Mouse (Mus musculus): ENCODE measurements around the gene Padi4. TPM values are rescaled to one million over a fixed set of nuclear protein-coding genes. Genes with fewer than 3 reads are reported as not detected.

Gene Padi4
- total and polyA plus RNA-seq, 2 experiments from 2014 or later = 1.2 to 2.4 TPM

DNA sequence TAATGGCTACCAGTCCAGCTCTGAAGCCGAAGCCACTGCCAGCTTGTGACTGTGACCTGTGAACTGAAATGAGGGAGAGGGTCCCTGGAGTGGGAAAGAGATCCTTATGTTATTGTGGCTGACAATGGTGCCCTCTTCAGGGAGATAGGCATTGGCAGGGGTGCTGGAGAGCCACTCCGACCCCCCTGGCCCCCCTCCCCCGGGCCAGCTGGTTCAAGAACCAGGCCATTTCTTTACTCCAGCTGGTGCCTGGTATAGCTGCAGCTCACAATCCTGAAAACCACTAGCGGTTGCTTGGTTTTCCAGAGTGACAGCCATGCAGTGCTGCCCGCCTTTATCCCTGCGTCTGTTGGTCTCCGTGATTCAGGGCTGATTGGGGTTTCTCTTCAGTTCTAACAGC, 64.9 kb downstream of the Padi4 start:
- Histone ChIP-seq H3K27me3 (ENCODE audit: control insufficient read depth, insufficient read depth, low read length) (no peaks in the 10 kb centered on the region), H3K9ac (replicated peaks; ENCODE audit: low read depth, low read length) (no peak overlapping the region), H3K27ac (ENCODE audit: low read depth) (0 out of 2 replicates have a peak overlapping the region, but pooled peaks have one; percentile 52), H3K4me1 (ENCODE audit: control insufficient read depth, insufficient read depth) (peaks cover 20% of the 10 kb centered on the region), H3K9me3 (replicated peaks; ENCODE audit: control insufficient read depth, low read length) (no peaks in the 10 kb centered on the region), H3K4me3 (ENCODE audit: low read depth, low read length) (no peak overlapping the region), H3K4me2 (ENCODE audit: low read depth, low read length) (no peak overlapping the region), H3K36me3 (replicated peaks; ENCODE audit: control insufficient read depth, insufficient read depth, low read length) (peaks cover 50% of the 10 kb centered on the region)
- TF ChIP-seq CTCF (IDR thresholded peaks at IDR 0.05; ENCODE audit: low read depth) = no peak
- TF ChIP-seq EP300 (IDR thresholded peaks at IDR 0.05; ENCODE audit: low read depth) = no peak
- 92% methylated on average over 7 of the region's 7 CpGs for WGBS
- DNase-seq (ENCODE audit: low spot score) (no peak), ATAC-seq (ENCODE audit: insufficient read depth, low read depth) (no peak)

- Histone ChIP-seq H3K4me2 (ENCODE audit: low read depth, low read length) (no peak overlapping the region), H3K4me1 (ENCODE audit: control insufficient read depth, insufficient read depth) (peaks cover 27% of the 10 kb centered on the region), H3K27me3 (ENCODE audit: control insufficient read depth, insufficient read depth, low read length) (no peaks in the 10 kb centered on the region), H3K4me3 (ENCODE audit: low read depth, low read length) (no peak overlapping the region), H3K36me3 (replicated peaks; ENCODE audit: control insufficient read depth, insufficient read depth, low read length) (peaks cover 48% of the 10 kb centered on the region), H3K9ac (replicated peaks; ENCODE audit: low read depth, low read length) (no peak overlapping the region; the same call in 1 of the 2 replicates), H3K9me3 (replicated peaks; ENCODE audit: control insufficient read depth, low read length) (no peaks in the 10 kb centered on the region), H3K27ac (ENCODE audit: low read depth) (peak overlapping the region; percentile 52; the same call in 1 of the 2 replicates)
- TF ChIP-seq CTCF (IDR thresholded peaks at IDR 0.05; ENCODE audit: low read depth) = no peak
- WGBS = 39% methylated on average over 18 of the region's 18 CpGs
- ATAC-seq (ENCODE audit: insufficient read depth, low read depth) (peak; percentile 37), DNase-seq (ENCODE audit: low spot score) (no peak)
Measured at GRCm38 (mm10) chr4:140708297-140708927, 65.6 kb downstream of the Padi4 start.

DNA sequence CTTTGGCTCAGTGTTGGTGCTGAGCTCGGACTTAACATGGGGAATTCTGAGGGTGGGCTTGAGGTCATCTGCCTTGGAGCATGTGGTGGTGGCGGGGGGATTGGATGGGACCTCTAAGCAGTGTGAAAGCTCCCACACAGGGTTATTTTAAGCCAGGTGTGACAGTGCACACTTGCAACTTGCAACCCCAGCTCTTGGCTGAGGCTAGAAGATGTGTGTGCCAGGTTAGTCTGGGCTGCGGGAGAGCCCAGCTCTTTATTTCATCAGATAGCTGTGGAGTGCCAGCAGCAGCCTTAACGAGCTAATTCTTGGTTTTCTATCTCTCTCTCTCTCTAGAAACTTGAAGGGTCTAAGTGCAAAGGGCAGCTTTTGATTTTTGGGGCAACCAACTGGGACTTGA, 66.4 kb downstream of the Padi4 start:
- Histone ChIP-seq H3K27me3 (ENCODE audit: control insufficient read depth, insufficient read depth, low read length) (no peaks in the 10 kb centered on the region), H3K9me3 (replicated peaks; ENCODE audit: control insufficient read depth, low read length) (no peaks in the 10 kb centered on the region), H3K4me1 (ENCODE audit: control insufficient read depth, insufficient read depth) (peaks cover 27% of the 10 kb centered on the region), H3K36me3 (replicated peaks; ENCODE audit: control insufficient read depth, insufficient read depth, low read length) (peaks cover 40% of the 10 kb centered on the region), H3K9ac (replicated peaks; ENCODE audit: low read depth, low read length) (0 out of 2 replicates have a peak overlapping the region, but pooled peaks have one; percentile 40), H3K4me3 (ENCODE audit: low read depth, low read length) (no peak overlapping the region), H3K27ac (ENCODE audit: low read depth) (no peak overlapping the region), H3K4me2 (ENCODE audit: low read depth, low read length) (no peak overlapping the region)
- TF ChIP-seq EP300 (IDR thresholded peaks at IDR 0.05; ENCODE audit: low read depth) = no peak
- no peak for TF ChIP-seq CTCF (IDR thresholded peaks at IDR 0.05; ENCODE audit: low read depth)
- 52% methylated on average over 4 of the region's 4 CpGs for WGBS
- DNase-seq (ENCODE audit: low spot score) (no peak), ATAC-seq (ENCODE audit: insufficient read depth, low read depth) (no peak)

DNA sequence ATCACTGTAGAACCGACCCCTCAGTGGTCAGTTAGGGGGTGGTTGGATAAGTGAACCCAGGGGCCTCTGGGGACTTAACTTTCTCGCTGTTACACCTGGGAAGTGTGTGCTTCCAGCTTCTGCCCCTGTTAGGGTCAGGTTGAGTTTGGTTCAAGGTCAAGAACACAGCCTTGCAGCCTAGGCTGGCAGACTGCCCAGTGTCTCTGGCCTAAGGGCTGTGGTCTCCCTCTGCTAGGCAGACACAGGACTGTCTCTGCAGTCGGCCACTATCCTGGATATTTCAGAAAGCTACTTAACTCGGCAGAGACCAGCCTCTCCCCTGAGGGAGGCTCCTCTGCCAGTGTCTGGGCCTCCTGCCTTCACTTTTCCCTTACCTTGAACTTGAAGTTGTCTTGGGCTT, 69.9 kb downstream of the Padi4 start:
- no peak for ATAC-seq (ENCODE audit: insufficient read depth, low read depth)
- H3K9ac ChIP-seq (replicated peaks; ENCODE audit: low read depth, low read length) = 0 out of 2 replicates have a peak overlapping the region, but pooled peaks have one; percentile 19
- H3K27me3 ChIP-seq (ENCODE audit: control insufficient read depth, insufficient read depth, low read length) = peaks cover 2% of the 10 kb centered on the region; the same call in 1 of the 2 replicates
- H3K27ac ChIP-seq (ENCODE audit: low read depth) = no peak overlapping the region
- no peak for DNase-seq (ENCODE audit: low spot score)
- peaks cover 8% of the 10 kb centered on the region for H3K36me3 ChIP-seq (replicated peaks; ENCODE audit: control insufficient read depth, insufficient read depth, low read length)
- no peak for TF ChIP-seq CTCF (IDR thresholded peaks at IDR 0.05; ENCODE audit: low read depth)
- no peak for TF ChIP-seq EP300 (IDR thresholded peaks at IDR 0.05; ENCODE audit: low read depth)
- H3K4me1 ChIP-seq (ENCODE audit: control insufficient read depth, insufficient read depth) = peaks cover 34% of the 10 kb centered on the region
- no peak overlapping the region for H3K4me3 ChIP-seq (ENCODE audit: low read depth, low read length)
- WGBS = 34% methylated on average over 4 of the region's 4 CpGs
- no peaks in the 10 kb centered on the region for H3K9me3 ChIP-seq (replicated peaks; ENCODE audit: control insufficient read depth, low read length)
- H3K4me2 ChIP-seq (ENCODE audit: low read depth, low read length) = no peak overlapping the region

- peak overlapping the region; percentile 86; the same call in 1 of the 2 replicates for H3K9ac ChIP-seq (replicated peaks; ENCODE audit: low read depth, low read length)
- WGBS = 34% methylated on average over 8 of the region's 8 CpGs
- H3K4me2 ChIP-seq (ENCODE audit: low read depth, low read length) = peak overlapping the region; percentile 97
- no peak overlapping the region for H3K4me3 ChIP-seq (ENCODE audit: low read depth, low read length)
- no peak for ATAC-seq (ENCODE audit: insufficient read depth, low read depth)
- H3K9me3 ChIP-seq (replicated peaks; ENCODE audit: control insufficient read depth, low read length) = no peaks in the 10 kb centered on the region
- no peak overlapping the region for H3K27ac ChIP-seq (ENCODE audit: low read depth)
- TF ChIP-seq CTCF (IDR thresholded peaks at IDR 0.05; ENCODE audit: low read depth) (no peak), EP300 (IDR thresholded peaks at IDR 0.05; ENCODE audit: low read depth) (no peak)
- H3K4me1 ChIP-seq (ENCODE audit: control insufficient read depth, insufficient read depth) = peaks cover 32% of the 10 kb centered on the region
- H3K36me3 ChIP-seq (replicated peaks; ENCODE audit: control insufficient read depth, insufficient read depth, low read length) = peaks cover 3% of the 10 kb centered on the region
- H3K27me3 ChIP-seq (ENCODE audit: control insufficient read depth, insufficient read depth, low read length) = peaks cover 7% of the 10 kb centered on the region; the same call in 1 of the 2 replicates
- DNase-seq (ENCODE audit: low spot score) = no peak
Measured at GRCm38 (mm10) chr4:140703636-140704035, 70.4 kb downstream of the Padi4 start.
